ENCODE assay signal across 9 mouse cellular contexts in the genomic region with DNA sequence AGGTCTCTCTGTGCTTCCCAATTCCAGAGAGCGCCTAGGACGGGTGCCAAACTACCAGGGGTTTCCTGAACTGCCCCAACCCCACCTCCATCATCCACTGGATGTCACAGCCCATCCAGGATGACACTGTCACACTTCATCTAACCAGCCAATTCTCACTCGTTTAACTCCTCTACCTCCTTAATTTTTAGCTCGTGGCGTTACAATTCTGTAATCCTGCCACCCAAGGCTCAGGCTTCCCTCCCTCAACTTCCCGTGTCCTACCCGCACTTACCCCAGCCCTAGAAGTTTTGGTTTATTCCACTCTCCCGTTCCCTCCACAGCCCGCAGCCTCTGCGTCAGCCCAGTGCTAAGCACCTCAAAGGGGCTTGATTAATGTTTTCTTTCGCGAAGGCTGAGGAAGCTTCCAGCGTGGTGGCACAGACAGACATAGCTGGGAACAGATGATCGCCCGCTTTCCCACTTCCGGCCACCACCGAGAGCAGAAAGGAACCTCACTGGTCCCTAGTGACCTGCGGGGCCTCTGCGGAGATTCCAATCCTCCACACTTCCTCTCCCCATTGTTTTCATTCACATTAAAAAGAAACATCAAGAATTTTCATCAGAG.
A peak's percentile ranks its signal among the peaks of the same experiment; 100 is the strongest.
DNase-seq lines count a peak whose midpoint lies in the region; ATAC-seq lines count a peak whose summit lies in the region.
"Had no signal": no experiment of that assay in that cellular context is flagged by ENCODE, and none has a peak within 500 bp of the region (broad histone marks: within the 10 kb centered on the region; RNA-seq: fewer than 3 reads in every experiment).

No protein-coding gene starts in this region.

- ATAC-seq in kidney, embryonic 14.5 days (ENCODE audit: low FRiP score, low TSS enrichment), result peak; percentile 71
- no peak for ATAC-seq in embryonic facial prominence, embryonic 12.5 days (ENCODE audit: insufficient number of reproducible peaks, insufficient read depth, low FRiP score, low TSS enrichment)
- ATAC-seq in hindbrain, embryonic 14.5 days (ENCODE audit: low FRiP score), result no peak; the same call in 1 of the 2 replicates

- no peaks in the 10 kb centered on the region for H3K36me3 ChIP-seq in kidney, embryonic 14.5 days (ENCODE audit: control insufficient read depth, insufficient read depth, low read length)
- H3K36me3 ChIP-seq in embryonic facial prominence, embryonic 12.5 days, result no peaks in the 10 kb centered on the region
- H3K36me3 ChIP-seq in hindbrain, embryonic 14.5 days (replicated peaks; ENCODE audit: control insufficient read depth, insufficient read depth), result no peaks in the 10 kb centered on the region

- 28% methylated on average over 19 of the region's 19 CpGs for WGBS in kidney, embryonic 14.5 days
- 64% methylated on average over 19 of the region's 19 CpGs for WGBS in embryonic facial prominence, embryonic 12.5 days
- 57% methylated on average over 19 of the region's 19 CpGs for WGBS in hindbrain, embryonic 14.5 days

- peak overlapping the region; percentile 13; the same call in 1 of the 2 replicates for H3K4me3 ChIP-seq in kidney, embryonic 14.5 days (ENCODE audit: low read length)
- H3K4me3 ChIP-seq in embryonic facial prominence, embryonic 12.5 days, result no peak overlapping the region
- no peak overlapping the region for H3K4me3 ChIP-seq in hindbrain, embryonic 14.5 days (replicated peaks; ENCODE audit: low read length)

- H3K4me1 ChIP-seq in kidney, embryonic 14.5 days (ENCODE audit: control insufficient read depth, insufficient read depth, low read length), result peaks cover 7% of the 10 kb centered on the region
- peaks cover 17% of the 10 kb centered on the region; the same call in 1 of the 2 replicates for H3K4me1 ChIP-seq in embryonic facial prominence, embryonic 12.5 days
- 0 out of 2 replicates have a peak, but pooled peaks cover 4% of the 10 kb centered on the region for H3K4me1 ChIP-seq in hindbrain, embryonic 14.5 days (replicated peaks; ENCODE audit: control insufficient read depth, insufficient read depth, low read length)

- no peaks in the 10 kb centered on the region for H3K9me3 ChIP-seq in kidney, embryonic 14.5 days (ENCODE audit: control insufficient read depth, low read length)
- no peaks in the 10 kb centered on the region for H3K9me3 ChIP-seq in embryonic facial prominence, embryonic 12.5 days
- H3K9me3 ChIP-seq in hindbrain, embryonic 14.5 days (ENCODE audit: control insufficient read depth, low read length), result no peaks in the 10 kb centered on the region

- H3K27ac ChIP-seq in kidney, embryonic 14.5 days (ENCODE audit: low read depth, low read length), result peak overlapping the region; percentile 60; the same call in 1 of the 2 replicates
- H3K27ac ChIP-seq in embryonic facial prominence, embryonic 12.5 days, result 0 out of 2 replicates have a peak overlapping the region, but pooled peaks have one; percentile 2
- no peak overlapping the region for H3K27ac ChIP-seq in hindbrain, embryonic 14.5 days

- H3K27me3 ChIP-seq in kidney, embryonic 14.5 days (ENCODE audit: control insufficient read depth, insufficient read depth, low read length), result no peaks in the 10 kb centered on the region
- H3K27me3 ChIP-seq in embryonic facial prominence, embryonic 12.5 days, result no peaks in the 10 kb centered on the region
- H3K27me3 ChIP-seq in hindbrain, embryonic 14.5 days (ENCODE audit: control insufficient read depth, insufficient read depth, low read length), result no peaks in the 10 kb centered on the region

- H3K4me2 ChIP-seq in kidney, embryonic 14.5 days (replicated peaks; ENCODE audit: low read depth, low read length), result peak overlapping the region; percentile 33
- H3K4me2 ChIP-seq in embryonic facial prominence, embryonic 12.5 days (replicated peaks), result 0 out of 2 replicates have a peak overlapping the region, but pooled peaks have one; percentile 15
- H3K4me2 ChIP-seq in hindbrain, embryonic 14.5 days (replicated peaks), result peak overlapping the region; percentile 21

- H3K9ac ChIP-seq in kidney, embryonic 14.5 days (ENCODE audit: low read depth, low read length), result peak overlapping the region; percentile 29; the same call in 1 of the 2 replicates
- H3K9ac ChIP-seq in embryonic facial prominence, embryonic 12.5 days, result no peak overlapping the region
- no peak overlapping the region for H3K9ac ChIP-seq in hindbrain, embryonic 14.5 days

- DNase-seq in kidney, adult 11 months, result no peak
- no peak for DNase-seq in hindbrain, embryonic 14.5 days (ENCODE audit: low spot score)
- peak; percentile 29 to 43 for DNase-seq in lung, postnatal 4 days
- no peak for DNase-seq in layer of hippocampus, adult 8-10 months (ENCODE audit: low spot score in 2 of 2)
- DNase-seq in cerebellum, adult 9-11 months, result no peak
- no peak for DNase-seq in urinary bladder, postnatal 36 days (ENCODE audit: low spot score in 2 of 2)
- DNase-seq: thymus, postnatal 36 days had no signal

Comparison
In these comparisons a context has a peak if more than half of its experiments do, and no peak if none do; other contexts are left out.
1. DNase-seq: peak in lung, postnatal 4 days (2 of 2); none in kidney, adult 11 months (single experiment), hindbrain, embryonic 14.5 days (single experiment), layer of hippocampus, adult 8-10 months (0 of 2), cerebellum, adult 9-11 months (single experiment) and urinary bladder, postnatal 36 days (0 of 2).
2. Peak in every context shown above with its lines, with median percentiles within 50 percentile points of each other: H3K4me2 ChIP-seq.